Mouse (Mus musculus) Muller cell, postnatal 12 days (primary cell): ENCODE data around the gene Wfdc5.
A peak's percentile ranks its signal among the peaks of the same experiment; 100 is the strongest.

Experiments used
- DNase-seq: peaks from one replicate; pipeline ENCODE4 v3.0.0-alpha.2; 2015; ENCODE audit errors: inconsistent ontology term

The Wfdc5 gene

GRCm38 (mm10) chr2:164174649-164175395, 7.7 kb downstream of the Wfdc5 start:
- peak; percentile 62 for DNase-seq

DNA sequence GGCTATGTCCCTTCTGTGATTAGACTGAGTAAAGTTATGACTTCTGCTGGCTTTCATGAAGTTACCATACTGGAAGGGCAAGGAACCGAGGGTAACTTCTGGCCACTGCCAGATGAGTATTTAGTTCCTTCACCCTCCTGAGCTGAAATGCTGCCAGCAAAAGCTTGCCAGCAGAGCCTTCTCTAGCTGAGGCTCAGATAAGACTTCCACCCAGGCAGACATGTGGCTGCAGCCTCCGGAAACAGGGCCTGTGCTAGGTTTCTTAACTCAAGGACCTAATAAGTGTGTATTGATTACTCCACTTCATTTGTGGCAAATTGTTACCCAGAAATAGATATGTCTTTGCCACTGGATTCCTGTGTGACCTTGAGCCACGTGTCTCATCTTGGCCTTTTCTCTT, 9.1 kb downstream of the Wfdc5 start:
- no peak for DNase-seq

DNA sequence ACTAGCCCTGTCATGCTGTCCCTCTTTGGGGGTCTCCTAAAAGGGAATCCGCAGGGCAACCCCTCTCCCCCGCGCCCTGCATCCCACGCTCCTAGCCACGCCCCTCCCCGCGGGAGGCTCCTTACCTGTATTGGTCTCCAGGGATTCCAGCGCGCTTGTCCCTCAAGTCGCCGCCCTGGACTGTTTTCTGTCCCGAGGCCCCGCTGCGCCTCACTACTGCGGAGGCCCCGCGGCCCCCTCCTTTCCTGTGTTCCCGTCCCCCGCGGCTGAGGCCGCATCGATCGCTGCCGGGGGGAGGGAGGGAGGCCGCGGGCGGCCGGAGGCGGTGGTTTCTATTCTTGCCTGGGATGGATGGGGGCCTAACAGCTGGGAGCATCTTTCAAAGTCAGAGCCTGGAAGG, 11.6 kb downstream of the Wfdc5 start, which contains the start of gene Kcns1:
TSS of gene Kcns1 (minus strand) at position 212 of the 400 bp plus-strand sequence.
- DNase-seq, result no peak

- DNase-seq, result no peak
These were observed 12.2 kb downstream of the Wfdc5 start for GRCm38 (mm10) chr2:164170326-164170725.

DNA sequence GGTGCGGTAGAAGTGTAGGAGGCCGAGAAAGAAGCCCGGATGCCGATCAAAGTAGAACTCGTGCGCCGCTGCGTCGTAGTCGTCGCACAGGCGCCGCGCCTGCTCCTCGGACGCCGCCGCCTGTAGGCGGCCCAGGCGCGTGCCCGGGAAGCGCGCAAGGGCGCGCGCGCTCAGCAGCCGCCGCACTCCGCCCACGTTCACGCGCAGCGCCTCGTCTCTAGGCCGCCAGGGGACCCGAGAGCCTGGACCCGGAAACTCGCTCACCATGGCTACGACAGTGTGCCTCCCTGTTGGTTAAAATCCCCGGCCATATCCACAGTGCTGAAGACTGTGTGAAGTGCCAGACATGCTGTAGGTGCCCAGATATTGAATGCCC, 14.0 kb downstream of the Wfdc5 start:
- DNase-seq, result no peak

DNA sequence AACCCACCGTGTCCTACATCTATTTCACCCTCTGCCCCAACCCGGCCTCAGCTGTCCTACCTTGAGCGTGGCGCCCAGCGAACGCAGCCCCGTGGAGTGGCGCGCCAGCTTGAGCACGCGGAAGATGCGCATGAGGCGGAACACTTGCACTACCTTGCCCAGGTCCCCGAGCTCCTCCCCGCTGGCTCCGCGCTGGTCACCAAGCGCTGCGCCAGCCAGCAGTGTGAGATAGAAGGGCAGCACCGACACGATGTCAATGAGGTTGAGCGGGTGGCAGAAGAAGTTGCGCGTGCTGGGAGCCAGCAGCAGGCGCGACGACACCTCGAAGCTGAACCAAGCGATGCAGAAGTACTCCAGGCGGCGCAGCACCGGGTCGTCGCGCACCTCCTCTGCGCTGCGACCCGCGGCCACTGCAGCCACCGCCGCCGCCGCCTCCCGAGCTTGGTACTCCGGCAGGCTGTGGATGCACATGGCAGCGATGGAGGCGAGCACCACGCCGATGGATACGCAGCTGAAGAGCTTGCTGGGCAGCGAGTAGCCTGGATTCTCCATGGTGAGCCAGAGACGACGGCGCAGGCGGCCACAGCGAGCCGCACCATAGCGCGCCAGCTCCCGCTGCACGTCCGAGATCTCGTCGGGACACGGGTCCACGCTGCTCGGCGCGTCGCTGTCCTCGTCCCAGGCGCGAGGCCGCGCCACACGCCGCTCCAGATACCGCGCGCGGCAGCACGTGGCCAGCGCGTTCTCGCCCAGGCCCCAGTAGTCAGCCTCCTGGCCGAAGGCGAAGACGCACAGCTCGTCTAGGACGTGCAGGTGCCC, 14.6 kb downstream of the Wfdc5 start:
- DNase-seq, result no peak

GRCm38 (mm10) chr2:164164941-164165340, 17.6 kb downstream of the Wfdc5 start:
- DNase-seq, result no peak

GRCm38 (mm10) chr2:164161515-164162055, 21.0 kb downstream of the Wfdc5 start:
- DNase-seq, result no peak

- peak; percentile 57 for DNase-seq
These were observed 23.7 kb downstream of the Wfdc5 start for GRCm38 (mm10) chr2:164158838-164159237.

DNA sequence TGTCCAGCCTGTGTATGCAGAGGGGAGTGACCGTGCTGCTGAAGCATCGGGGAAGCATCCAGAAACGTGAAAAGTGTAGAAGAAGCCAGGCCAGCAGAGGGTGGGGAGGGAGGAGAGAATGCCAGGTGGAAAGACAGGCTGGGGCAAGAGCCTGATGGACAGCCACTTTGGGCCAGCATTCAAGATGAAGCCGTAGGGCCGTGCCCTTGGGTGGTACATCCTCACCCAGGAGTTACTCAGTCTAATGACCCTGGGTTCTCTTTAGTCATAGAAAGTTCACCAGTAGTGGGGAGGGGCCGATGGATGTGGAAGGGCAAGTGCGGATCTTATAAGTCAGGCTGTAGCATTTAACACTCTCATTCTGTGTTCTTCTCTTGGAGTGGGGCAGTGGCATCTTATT, 26.4 kb downstream of the Wfdc5 start:
- DNase-seq, result no peak

GRCm38 (mm10) chr2:164154007-164154406, 28.5 kb downstream of the Wfdc5 start:
- DNase-seq, result no peak

GRCm38 (mm10) chr2:164152341-164152740, 30.2 kb downstream of the Wfdc5 start:
- no peak for DNase-seq

GRCm38 (mm10) chr2:164150086-164150760, 32.3 kb downstream of the Wfdc5 start:
- peak; percentile 60 for DNase-seq

DNA sequence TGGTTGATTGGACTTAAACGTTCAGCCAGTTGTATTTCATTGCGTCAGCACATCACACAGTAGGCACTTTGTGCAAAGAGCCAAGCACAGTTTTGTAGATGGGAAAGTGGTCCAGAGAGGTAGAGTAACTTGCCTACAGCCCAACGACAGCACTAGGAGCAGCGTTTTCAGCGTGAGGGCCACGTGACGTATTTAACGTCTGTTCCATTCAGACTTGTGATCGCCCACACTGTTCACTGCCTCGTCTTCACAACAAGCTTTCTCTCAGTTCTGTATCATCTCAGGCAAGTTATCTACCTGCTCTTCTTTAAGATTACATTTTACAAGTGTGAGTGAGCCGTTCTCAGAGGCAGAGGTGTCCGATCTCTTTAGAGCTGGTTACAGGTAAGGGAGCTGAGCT, 36.0 kb downstream of the Wfdc5 start:
- DNase-seq, result no peak

DNA sequence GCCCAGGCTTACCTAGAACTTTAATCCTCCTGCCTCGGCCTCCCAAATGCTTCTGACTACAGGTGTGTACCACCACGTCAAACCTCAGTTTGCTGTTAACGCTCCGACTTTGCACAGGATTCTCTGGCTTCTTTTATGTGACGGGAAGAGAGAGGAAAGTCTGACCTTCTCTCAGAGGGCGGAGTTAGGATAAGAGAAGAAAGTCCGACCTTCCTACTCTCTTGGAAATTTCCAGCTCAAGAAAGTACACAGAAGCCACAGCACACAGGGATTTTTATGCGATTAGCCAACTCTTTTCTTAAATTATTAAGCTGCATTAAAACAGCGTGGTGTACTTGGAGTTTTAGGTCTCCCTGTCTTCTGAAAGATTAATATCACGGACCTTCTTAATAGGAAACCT, 38.0 kb downstream of the Wfdc5 start:
- DNase-seq, result no peak

- DNase-seq, result no peak
These were observed 38.5 kb downstream of the Wfdc5 start for GRCm38 (mm10) chr2:164144025-164144424.

DNA sequence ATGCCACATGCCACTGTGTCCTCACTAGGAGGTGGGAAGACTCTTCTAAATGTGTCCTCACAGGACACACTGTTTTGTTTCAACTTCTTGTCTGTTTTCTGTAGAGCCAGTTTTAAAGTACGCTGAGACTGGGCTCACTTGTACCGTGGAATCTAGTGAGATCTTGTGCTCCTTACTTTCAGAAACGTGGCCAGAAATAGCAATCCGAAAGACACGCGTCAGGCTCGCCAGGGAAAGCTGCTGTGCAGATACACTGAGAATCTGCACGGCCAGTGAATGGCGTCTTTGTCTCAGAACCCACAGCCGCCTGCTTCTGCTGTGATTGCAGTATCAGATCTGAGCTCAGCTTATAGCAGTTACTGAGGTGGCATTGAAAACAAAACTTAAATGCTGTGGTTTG, 40.5 kb downstream of the Wfdc5 start:
- DNase-seq, result peak; percentile 69

- no peak for DNase-seq
These were observed 44.8 kb downstream of the Wfdc5 start for GRCm38 (mm10) chr2:164137754-164138153.

GRCm38 (mm10) chr2:164136393-164136792, 46.1 kb downstream of the Wfdc5 start:
- DNase-seq, result peak; percentile 25

- DNase-seq, result no peak
These were observed 47.2 kb downstream of the Wfdc5 start for GRCm38 (mm10) chr2:164135367-164135766.

DNA sequence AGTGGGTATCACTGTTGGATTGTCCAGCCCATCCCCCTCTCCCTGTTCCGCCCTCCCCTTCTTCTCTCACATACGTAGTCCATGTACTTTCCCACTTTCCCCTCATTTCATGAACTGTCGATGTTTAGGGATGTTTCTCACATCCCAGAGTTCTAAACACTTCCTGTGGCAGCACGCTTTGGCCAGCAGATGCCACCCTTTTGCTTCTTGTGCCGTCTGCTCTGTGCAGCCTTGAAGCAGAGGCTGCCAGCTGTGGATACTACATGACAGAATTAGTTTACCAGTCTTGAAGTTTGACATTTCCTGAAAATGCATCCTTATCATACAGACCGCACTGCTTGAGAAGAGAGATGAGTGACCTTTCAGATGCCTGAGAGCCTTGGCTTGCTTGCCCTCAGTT, 48.0 kb downstream of the Wfdc5 start:
- DNase-seq, result no peak

DNA sequence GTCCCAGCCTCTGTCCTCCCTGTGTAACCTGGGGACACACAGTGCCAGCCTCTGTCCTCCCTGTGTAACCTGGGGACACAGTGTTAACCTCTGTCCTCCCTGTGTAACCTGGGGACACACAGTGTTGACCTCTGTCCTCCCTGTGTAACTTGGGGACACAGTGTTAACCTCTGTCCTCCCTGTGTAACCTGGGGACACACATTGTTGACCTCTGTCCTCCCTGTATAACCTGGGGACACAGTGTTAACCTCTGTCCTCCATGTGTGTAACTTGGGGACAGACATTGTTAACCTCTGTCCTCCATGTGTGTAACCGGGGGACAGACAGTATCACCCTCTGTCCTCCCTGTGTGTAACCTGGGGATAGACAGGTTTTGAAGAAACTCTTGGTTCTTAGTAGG, 51.0 kb downstream of the Wfdc5 start:
- DNase-seq, result no peak
